Mouse (Mus musculus) stomach, postnatal 0 days (tissue): ENCODE measurements at regions not wholly inside any gene's neighbourhood (a gene's known extent, or its start where the extent isn't known, plus 50 kb on each side); places are given as distances from the start of the nearest gene placed in this dataset.

Experiments
- ATAC-seq: fragments of 200-750 bp; cut with Nextera tagmentation; 2 replicates; pipeline ENCODE4 v1.8.0; 2017; ENCODE audit not compliant: low FRiP score, low TSS enrichment
- DNase-seq: peaks from one replicate; pipeline ENCODE4 v3.0.0-alpha.2; 2016; ENCODE audit warnings: low spot score
- H3K27ac ChIP-seq: fragments of 300-500 bp; sonication (generic); replicated peaks from 2 replicates; pipeline ENCODE4 v1.5.1; 2014; ENCODE audit warnings: mild to moderate bottlenecking, control low read depth
- H3K27me3 ChIP-seq: fragments of 300-500 bp; sonication (generic); 2 replicates; pipeline ENCODE4 v1.6.1; 2014; ENCODE audit warnings: low read length; ENCODE audit not compliant: control insufficient read depth, insufficient read depth
- H3K36me3 ChIP-seq: fragments of 300-500 bp; sonication (generic); 2 replicates; pipeline ENCODE4 v1.6.1; 2014; ENCODE audit warnings: low read length, mixed read lengths; ENCODE audit not compliant: control insufficient read depth, insufficient read depth
- H3K4me1 ChIP-seq: fragments of 300-500 bp; sonication (generic); replicated peaks from 2 replicates; pipeline ENCODE4 v1.6.1; 2014; ENCODE audit warnings: antibody characterized with exemption; ENCODE audit not compliant: control insufficient read depth, insufficient read depth
- H3K4me2 ChIP-seq: fragments of 300-500 bp; sonication (generic); replicated peaks from 2 replicates; pipeline ENCODE4 v1.6.1; 2014; ENCODE audit warnings: low read depth, mild to moderate bottlenecking, control low read depth, moderate library complexity
- H3K4me3 ChIP-seq: fragments of 300-500 bp; sonication (generic); 2 replicates; pipeline ENCODE4 v1.5.1; 2014; ENCODE audit warnings: low read depth, low read length, control low read depth
- H3K9ac ChIP-seq: fragments of 300-500 bp; sonication (generic); 2 replicates; pipeline ENCODE4 v1.6.1; 2014; ENCODE audit warnings: mild to moderate bottlenecking, low read length, control low read depth, mixed read lengths
- H3K9me3 ChIP-seq: fragments of 300-500 bp; sonication (generic); 2 replicates; pipeline ENCODE4 v1.6.1; 2016; ENCODE audit warnings: low read length; ENCODE audit not compliant: control insufficient read depth
- CTCF ChIP-seq: IDR thresholded peaks from 2 replicates; pipeline ENCODE4 v1.5.1; 2016; ENCODE audit warnings: antibody characterized with exemption, low read depth, mild to moderate bottlenecking, moderate library complexity
- EP300 ChIP-seq: optimal IDR thresholded peaks from 2 replicates; pipeline ENCODE3; 2016; ENCODE audit warnings: antibody characterized with exemption
- WGBS: fragments of 180-500 bp; shearing (Covaris S2); extraction: QIAGEN DNeasy Blood & Tissue Kit; methylation state at CpG from one replicate; pipeline ENCODE4 v1.1.7; 2014; 5-methylcytosine and 5-hydroxymethylcytosine counted together

GRCm38 (mm10) chr4:105979048-105979447, 189.4 kb downstream of the Gm12728 start:
- DNase-seq: no peak
- no peak for ATAC-seq
- Histone ChIP-seq H3K4me1 (no peaks in the 10 kb centered on the region), H3K27me3 (no peaks in the 10 kb centered on the region), H3K4me2 (no peak overlapping the region), H3K27ac (no peak overlapping the region), H3K36me3 (no peaks in the 10 kb centered on the region), H3K4me3 (no peak overlapping the region), H3K9me3 (no peaks in the 10 kb centered on the region), H3K9ac (no peak overlapping the region)
- 86% methylated on average over 5 of the region's 5 CpGs for WGBS
- TF ChIP-seq EP300 (no peak), CTCF (no peak)

- no peak for TF ChIP-seq CTCF
- TF ChIP-seq EP300: no peak
- Histone ChIP-seq H3K4me1 (no peaks in the 10 kb centered on the region), H3K36me3 (no peaks in the 10 kb centered on the region), H3K4me3 (no peak overlapping the region), H3K27me3 (no peaks in the 10 kb centered on the region), H3K9me3 (no peaks in the 10 kb centered on the region), H3K4me2 (no peak overlapping the region), H3K27ac (no peak overlapping the region), H3K9ac (no peak overlapping the region)
- DNase-seq (no peak), ATAC-seq (no peak)
- 68% methylated on average over 1 of the region's 1 CpGs for WGBS
These were observed 193.3 kb downstream of the Gm12728 start for GRCm38 (mm10) chr4:105983018-105983417.

- H3K9ac ChIP-seq: no peak overlapping the region
- no peak overlapping the region for H3K4me2 ChIP-seq
- no peak overlapping the region for H3K27ac ChIP-seq
- TF ChIP-seq EP300 (no peak), CTCF (no peak)
- no peak for DNase-seq
- no peaks in the 10 kb centered on the region for H3K4me1 ChIP-seq
- H3K9me3 ChIP-seq: no peaks in the 10 kb centered on the region
- H3K36me3 ChIP-seq: no peaks in the 10 kb centered on the region
- no peak overlapping the region for H3K4me3 ChIP-seq
- 51% methylated on average over 5 of the region's 5 CpGs for WGBS
- ATAC-seq: peak; percentile 18; the same call in 1 of the 2 replicates
- H3K27me3 ChIP-seq: no peaks in the 10 kb centered on the region
These were observed 198.4 kb downstream of the Gm12728 start for GRCm38 (mm10) chr4:105987963-105988602.

- Histone ChIP-seq H3K4me3 (no peak overlapping the region), H3K36me3 (no peaks in the 10 kb centered on the region), H3K27ac (peak overlapping the region; percentile 36; the same call in 1 of the 2 replicates), H3K27me3 (no peaks in the 10 kb centered on the region), H3K4me2 (no peak overlapping the region), H3K4me1 (no peaks in the 10 kb centered on the region), H3K9me3 (no peaks in the 10 kb centered on the region), H3K9ac (no peak overlapping the region)
- TF ChIP-seq CTCF (peak; percentile 48), EP300 (no peak)
- WGBS: 64% methylated on average over 6 of the region's 6 CpGs
- DNase-seq (no peak), ATAC-seq (no peak)
These were observed 203.0 kb downstream of the Gm12728 start for GRCm38 (mm10) chr4:105992581-105993127.

- H3K27ac ChIP-seq: no peak overlapping the region
- TF ChIP-seq EP300 (no peak), CTCF (no peak)
- no peaks in the 10 kb centered on the region for H3K4me1 ChIP-seq
- H3K9ac ChIP-seq: no peak overlapping the region
- H3K36me3 ChIP-seq: no peaks in the 10 kb centered on the region
- no peak for DNase-seq
- H3K27me3 ChIP-seq: no peaks in the 10 kb centered on the region
- H3K4me2 ChIP-seq: no peak overlapping the region
- WGBS: 77% methylated on average over 14 of the region's 14 CpGs
- ATAC-seq: no peak
- H3K4me3 ChIP-seq: no peak overlapping the region
- H3K9me3 ChIP-seq: no peaks in the 10 kb centered on the region
These were observed 204.7 kb downstream of the Gm12728 start for GRCm38 (mm10) chr4:105994390-105994798.

GRCm38 (mm10) chr4:105996060-105996459, 206.4 kb downstream of the Gm12728 start:
- H3K4me1 ChIP-seq: no peaks in the 10 kb centered on the region
- WGBS: 39% methylated on average over 4 of the region's 4 CpGs
- TF ChIP-seq EP300 (no peak), CTCF (no peak)
- H3K9ac ChIP-seq: no peak overlapping the region
- ATAC-seq (no peak), DNase-seq (no peak)
- no peaks in the 10 kb centered on the region for H3K36me3 ChIP-seq
- H3K4me3 ChIP-seq: no peak overlapping the region
- H3K4me2 ChIP-seq: no peak overlapping the region
- H3K27ac ChIP-seq: no peak overlapping the region
- no peaks in the 10 kb centered on the region for H3K9me3 ChIP-seq
- no peaks in the 10 kb centered on the region for H3K27me3 ChIP-seq
